Mouse (Mus musculus) spleen, embryonic (tissue): ENCODE data around the gene Ubiad1.

ENCODE experiments used
- CTCF ChIA-PET: fragments of 350-600 bp; sonication (Branson Sonifier 250); formaldehyde crosslinking; loops from one replicate; lab custom pipeline; 2022; lab: Charles Lee

Ubiad1 gene

GRCm38 (mm10) chr4:148444250-148444967, at the start of gene Ubiad1:
TSS of gene Ubiad1 (minus strand) at chr4:148444771.
- CTCF ChIA-PET = interaction anchor here (0.7 kb wide), 1 partner anchor 776 kb away, joined by 3 read pairs; no protein-coding TSS in a partner anchor

DNA sequence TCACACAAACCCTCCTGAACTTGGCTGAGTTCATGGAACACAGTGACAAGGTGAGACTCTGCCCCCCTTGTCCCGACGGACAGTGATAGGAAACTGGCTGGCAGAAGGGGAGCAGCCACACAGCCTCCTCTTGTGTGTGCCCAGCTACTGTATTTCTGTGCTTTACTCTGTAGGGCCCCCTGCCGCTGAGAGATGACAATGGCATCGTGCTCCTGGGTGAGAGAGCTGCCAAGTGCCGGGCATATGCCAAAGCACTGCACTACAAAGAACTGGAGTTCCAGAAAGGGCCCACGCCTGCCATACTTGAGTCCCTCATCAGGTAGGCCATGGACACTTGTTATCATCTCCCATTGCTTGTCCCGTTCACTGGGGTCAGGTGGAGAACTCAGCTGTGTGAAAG, 46.9 kb upstream of the Ubiad1 start:
- CTCF ChIA-PET = no interaction called here

DNA sequence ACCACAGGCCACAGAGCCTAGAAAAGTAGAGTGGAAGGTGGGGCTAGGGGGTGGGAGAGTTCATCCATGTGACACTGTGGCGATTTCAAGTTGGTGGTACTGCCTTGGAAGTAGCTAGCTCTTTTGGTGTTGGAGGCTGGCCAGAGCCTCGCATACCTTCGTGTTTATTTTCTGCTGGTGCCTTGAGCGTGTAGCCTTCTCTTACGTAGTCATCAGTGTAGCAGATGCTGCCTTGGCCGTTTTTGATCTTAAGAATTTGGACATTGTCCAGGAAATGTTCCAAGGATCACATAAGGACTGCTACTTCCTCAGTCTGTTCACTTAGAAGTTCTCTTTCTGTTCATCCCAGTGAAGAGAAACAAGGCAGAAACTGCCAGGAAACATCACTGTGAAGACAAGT, 45.9 kb upstream of the Ubiad1 start:
- CTCF ChIA-PET = interaction anchor here (0.6 kb wide), 1 partner anchor 58 kb away, joined by 16 read pairs; no protein-coding TSS in a partner anchor

DNA sequence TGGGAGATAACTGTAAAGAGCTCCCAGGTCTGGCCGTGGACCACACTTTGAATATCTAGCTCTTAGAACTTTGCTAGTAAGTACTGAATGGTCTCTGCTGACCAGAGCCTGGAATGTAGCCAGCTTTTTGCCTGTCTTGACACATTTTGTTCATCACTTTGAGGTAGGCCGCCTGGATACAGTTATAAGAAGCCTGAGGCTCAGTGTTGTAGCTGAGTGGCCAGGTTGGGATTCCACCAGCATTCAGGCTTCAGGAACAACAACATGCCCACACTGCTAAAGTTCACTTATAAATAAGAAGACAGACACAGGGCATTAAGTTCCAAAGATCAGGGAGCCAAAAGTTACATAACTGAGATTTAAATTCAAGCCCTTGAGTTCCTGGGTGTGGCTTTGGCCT, 43.3 kb upstream of the Ubiad1 start:
- CTCF ChIA-PET = no interaction called here

GRCm38 (mm10) chr4:148484511-148484910, 39.9 kb upstream of the Ubiad1 start:
- CTCF ChIA-PET = no interaction called here

DNA sequence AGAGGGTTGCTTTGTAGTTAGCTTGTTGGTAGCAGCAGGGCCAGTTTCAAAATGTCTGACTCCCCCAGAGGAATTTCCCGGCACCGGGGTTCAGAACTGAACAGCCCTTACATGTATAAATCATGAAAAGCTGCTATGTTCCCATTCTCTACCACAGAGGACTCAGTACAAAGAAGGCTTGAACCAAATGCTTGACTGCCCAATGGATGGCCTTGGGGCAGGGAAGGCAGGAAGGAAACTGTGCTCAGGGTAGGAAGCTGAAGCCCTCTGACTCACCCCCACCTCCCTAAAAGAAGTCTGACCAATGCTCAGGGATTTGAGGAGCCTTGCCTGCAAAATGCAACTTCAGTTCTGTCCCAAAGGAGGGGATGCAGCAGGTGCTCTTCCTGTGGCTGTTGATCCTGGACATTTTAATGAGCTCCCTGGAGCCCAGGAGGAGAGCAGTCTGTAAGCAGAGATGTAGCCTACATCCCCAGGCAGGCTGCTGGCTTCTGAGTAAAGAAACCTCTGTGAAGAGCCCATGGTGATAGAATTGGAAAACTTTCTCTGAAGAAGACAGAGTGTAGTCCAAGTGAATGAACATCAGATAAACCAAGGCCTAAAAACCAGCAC, 37.1 kb upstream of the Ubiad1 start:
- CTCF ChIA-PET = no interaction called here

DNA sequence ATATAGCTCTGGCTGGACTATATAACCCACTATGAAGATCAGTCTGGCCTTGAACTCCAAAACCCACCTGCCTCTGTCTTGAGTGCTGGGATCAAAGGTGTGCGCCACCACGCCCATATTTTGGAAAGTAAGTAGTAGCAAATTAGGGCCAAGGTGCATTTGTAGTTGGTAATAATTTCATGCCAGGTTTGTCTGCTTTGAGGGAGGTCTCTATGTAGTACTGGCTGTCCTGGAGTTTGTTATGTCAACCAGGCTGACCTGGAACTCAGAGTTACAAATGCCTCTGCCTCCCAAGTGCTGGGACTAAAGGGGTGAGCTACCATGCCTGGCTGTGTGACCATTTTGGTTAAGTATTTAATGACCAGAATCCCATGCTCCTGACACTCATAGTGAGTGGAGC, 35.7 kb upstream of the Ubiad1 start:
- CTCF ChIA-PET = no interaction called here

DNA sequence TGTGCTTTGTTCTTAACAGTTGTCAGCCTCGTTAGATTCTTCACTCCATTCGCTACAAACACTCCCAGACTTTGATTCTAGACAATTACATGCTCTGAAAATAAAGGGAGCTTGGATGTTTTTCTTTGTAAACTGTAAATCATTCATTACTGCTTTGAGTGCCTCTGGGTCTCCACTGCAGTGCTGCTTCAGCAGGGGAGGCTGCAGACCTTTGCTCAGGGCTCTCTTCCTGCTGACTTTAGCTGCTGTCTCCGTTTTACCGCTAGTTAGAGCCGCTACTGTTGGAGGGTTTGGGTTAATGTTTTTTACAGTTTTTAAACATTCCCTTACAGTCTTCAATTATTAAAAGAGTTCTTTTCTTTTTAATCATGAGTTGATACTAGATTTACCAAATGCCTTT, 28.9 kb upstream of the Ubiad1 start:
- CTCF ChIA-PET = no interaction called here

DNA sequence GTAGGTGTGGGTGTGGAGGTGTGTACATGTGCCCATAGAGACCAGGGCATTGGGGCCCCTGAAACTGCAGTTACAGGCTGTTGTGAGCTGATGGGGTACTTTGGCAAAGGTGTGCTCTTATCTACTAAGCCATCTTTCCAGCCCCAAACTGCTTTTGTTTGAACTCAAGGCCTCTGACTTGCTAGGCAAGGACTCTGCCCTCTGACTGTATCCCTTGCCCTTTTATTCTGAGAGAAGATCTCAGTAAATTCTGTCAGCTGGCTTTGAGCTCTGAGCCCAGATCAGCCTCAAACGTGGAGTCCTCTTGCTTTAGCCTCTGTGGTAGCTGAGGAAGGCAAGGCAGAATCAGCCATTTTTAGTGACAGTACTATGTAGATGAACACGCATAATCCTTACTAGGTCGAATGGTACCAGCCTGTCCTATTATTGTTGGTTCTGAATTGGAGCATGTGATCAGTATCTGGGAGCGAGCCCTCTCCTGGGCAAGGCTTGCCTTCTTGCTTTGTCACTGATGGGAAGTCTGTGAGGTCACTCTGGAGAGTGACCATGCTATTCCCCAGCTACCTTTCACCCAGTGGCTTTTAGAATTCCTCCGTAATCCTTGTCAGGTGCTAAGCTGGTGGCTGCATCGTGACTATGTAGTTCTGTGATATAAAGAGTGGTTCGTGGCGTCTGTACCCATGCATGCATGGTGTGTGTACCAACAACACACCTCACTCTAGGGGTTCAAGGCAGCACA, 28.0 kb upstream of the Ubiad1 start:
- CTCF ChIA-PET = no interaction called here

GRCm38 (mm10) chr4:148471363-148471806, 26.8 kb upstream of the Ubiad1 start:
- CTCF ChIA-PET = interaction anchor here (0.6 kb wide), 1 partner anchor 11 kb away, joined by 3 read pairs; no protein-coding TSS in a partner anchor

- CTCF ChIA-PET = no interaction called here
Observed at GRCm38 (mm10) chr4:148469487-148470252, 25.1 kb upstream of the Ubiad1 start.

GRCm38 (mm10) chr4:148468396-148468795, 23.8 kb upstream of the Ubiad1 start:
- CTCF ChIA-PET = no interaction called here

DNA sequence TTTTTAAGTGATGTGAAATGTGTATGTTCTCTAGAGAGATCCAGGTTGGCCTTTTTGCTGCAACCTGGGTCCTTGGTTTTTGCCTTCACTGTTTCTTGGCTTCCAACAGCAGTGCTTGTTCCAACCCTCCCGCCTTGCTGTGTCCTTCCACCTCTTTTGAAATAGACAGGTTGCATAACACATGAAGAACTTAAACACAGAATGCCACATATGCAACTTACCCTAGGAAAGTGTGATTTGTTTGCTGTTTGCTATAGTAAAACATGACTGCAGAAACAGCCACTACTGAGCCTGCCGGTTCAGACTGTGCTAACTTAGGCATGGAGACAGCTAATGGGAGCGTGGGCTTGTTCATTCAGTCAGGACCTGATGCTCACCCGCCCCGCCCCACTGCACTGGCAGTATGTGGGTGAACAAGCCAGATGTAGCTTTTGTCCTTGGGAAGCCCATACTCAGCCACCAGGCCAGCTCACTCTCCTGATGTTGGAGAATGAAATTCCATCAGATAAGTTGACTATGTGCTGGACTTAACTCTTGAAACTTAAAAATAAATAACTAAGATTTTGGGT, 22.0 kb upstream of the Ubiad1 start:
- CTCF ChIA-PET = no interaction called here

- CTCF ChIA-PET = no interaction called here
Observed at GRCm38 (mm10) chr4:148464869-148465268, 20.3 kb upstream of the Ubiad1 start.

GRCm38 (mm10) chr4:148464301-148464700, 19.7 kb upstream of the Ubiad1 start:
- CTCF ChIA-PET = no interaction called here

GRCm38 (mm10) chr4:148463208-148463960, 18.8 kb upstream of the Ubiad1 start:
- CTCF ChIA-PET = interaction anchor here (0.5 kb wide), 1 partner anchor 101 kb away, joined by 3 read pairs; no protein-coding TSS in a partner anchor

DNA sequence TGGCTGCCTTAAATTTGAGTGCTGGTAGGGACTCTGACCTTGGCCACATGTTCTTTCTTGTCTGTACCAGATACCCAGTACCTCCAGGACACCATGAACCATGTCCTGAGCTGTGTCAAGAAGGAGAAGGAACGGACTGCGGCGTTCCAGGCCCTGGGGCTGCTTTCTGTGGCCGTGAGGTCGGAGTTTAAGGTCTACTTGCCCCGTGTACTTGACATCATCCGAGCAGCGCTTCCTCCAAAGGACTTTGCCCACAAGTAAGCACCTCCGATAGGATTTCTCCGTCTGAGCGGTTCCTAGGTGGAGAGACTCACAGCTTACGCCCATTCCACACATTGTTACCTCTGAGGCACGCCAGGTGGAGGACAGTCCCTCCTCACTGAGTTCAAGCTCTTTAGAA, 18.1 kb upstream of the Ubiad1 start:
- CTCF ChIA-PET = interaction anchor here (0.5 to 0.7 kb wide), 3 partner anchors 47 to 1328 kb away, joined by 3 to 8 read pairs (median 3); no protein-coding TSS in a partner anchor

DNA sequence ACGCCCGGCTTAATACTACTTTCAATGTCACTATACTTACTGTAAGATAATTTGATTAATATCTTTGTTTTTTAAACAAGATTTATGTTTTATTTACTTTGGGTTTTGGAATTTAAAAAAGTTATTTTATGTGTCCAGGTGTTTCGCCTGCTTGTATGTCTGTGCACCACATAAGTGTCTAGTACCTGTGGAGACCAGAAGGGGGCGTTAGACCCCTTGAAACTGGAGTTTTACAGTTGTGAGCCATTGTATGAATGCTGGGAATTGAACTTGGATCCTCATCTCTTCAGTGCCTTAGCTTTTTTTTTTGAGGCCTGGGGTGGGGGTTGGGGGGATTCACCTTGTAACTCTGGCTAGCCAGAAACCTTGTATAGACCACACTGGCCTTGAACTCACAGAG, 17.2 kb upstream of the Ubiad1 start:
- CTCF ChIA-PET = interaction anchor here (0.7 kb wide), 1 partner anchor 48 kb away, joined by 3 read pairs; no protein-coding TSS in a partner anchor

- CTCF ChIA-PET = no interaction called here
Observed at GRCm38 (mm10) chr4:148460656-148461284, 16.2 kb upstream of the Ubiad1 start.
